ENCODE assay signal across 12 mouse cellular contexts in the genomic region with DNA sequence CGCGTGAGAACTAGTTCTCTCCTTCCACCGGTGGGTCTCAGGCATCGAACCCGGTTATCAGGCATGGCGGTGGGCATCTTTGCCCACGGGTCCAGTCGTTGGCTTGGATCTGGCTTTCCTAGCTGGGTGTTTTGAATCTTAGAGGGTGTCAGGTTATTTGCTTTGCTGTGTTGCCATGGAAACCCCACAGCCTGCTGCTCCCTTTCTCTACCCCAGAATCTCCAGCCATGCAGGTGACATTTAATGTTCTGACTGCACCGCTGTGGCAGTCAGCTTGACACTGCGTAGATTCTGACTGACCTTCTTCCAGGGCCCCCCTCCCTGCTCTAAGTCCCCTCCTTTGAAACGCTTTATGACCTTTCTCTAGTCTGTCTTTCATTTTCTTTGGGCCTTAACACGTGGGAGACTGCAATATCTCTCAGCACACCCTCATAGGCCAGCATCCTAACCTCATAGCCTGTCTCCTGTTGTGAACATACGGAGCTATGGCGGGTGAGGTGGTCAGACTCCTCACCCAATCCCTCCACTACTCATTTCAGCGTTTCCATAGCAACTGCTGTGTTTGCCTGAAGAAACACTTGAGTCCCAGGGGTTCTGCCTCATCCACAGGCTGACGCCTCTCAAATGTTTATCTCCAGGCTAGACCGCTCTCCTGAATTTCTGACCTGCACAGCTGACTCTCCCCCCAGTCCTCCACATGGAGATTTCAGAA. TPM values are rescaled to one million over a fixed set of nuclear protein-coding genes. Genes with fewer than 3 reads are reported as not detected.
DNase-seq lines count a peak whose midpoint lies in the region; ATAC-seq and TF ChIP-seq lines count a peak whose summit lies in the region.
"Had no signal": no experiment of that assay in that cellular context is flagged by ENCODE, and none has a peak within 500 bp of the region (broad histone marks: within the 10 kb centered on the region; RNA-seq: fewer than 3 reads in every experiment).

No protein-coding gene starts in this region.

- no peak overlapping the region for H3K4me3 ChIP-seq in lung, embryonic 14.5 days (ENCODE audit: low read depth, low read length)
- no peak overlapping the region for H3K4me3 ChIP-seq in lung, adult 2 months (replicated peaks; ENCODE audit: extremely low read depth, low read depth, low read length)
- H3K4me3 ChIP-seq in forebrain, embryonic 14.5 days (ENCODE audit: low read depth, low read length) = no peak overlapping the region
- H3K4me3 ChIP-seq in left cerebral cortex, adult 2 months = no peak overlapping the region
- H3K4me3 ChIP-seq: heart, embryonic 15.5 days; limb, embryonic 13.5 days had no signal

- TF ChIP-seq CTCF in lung, embryonic 14.5 days (IDR thresholded peaks at IDR 0.05; ENCODE audit: low read depth) = no peak
- no peak for TF ChIP-seq CTCF in lung, adult 2 months (IDR thresholded peaks at IDR 0.05; ENCODE audit: insufficient read depth, low read length)
- TF ChIP-seq CTCF in left cerebral cortex, adult 2 months (IDR thresholded peaks at IDR 0.05) = no peak

- intact Hi-C loops in left cerebral cortex, adult 2 months (cut with DNase I) = no loop called here

- DNase-seq in lung, embryonic 14.5 days = peak; percentile 13
- no peak for DNase-seq in lung, adult 2 months
- peak; percentile 62 for DNase-seq in forebrain, embryonic 14.5 days (ENCODE audit: low spot score)
- peak; percentile 21 to 31 for DNase-seq in left cerebral cortex, adult 2 months (ENCODE audit: extremely low spot score in 1 of 2, low spot score in 2 of 2)
- peak; percentile 25 to 34 for DNase-seq in right cerebral cortex, adult 2 months (ENCODE audit: low spot score in 2 of 2)
- no peak for DNase-seq in gastrocnemius, adult 8-10 months (ENCODE audit: low spot score in 2 of 2)
- DNase-seq in thymus, postnatal 14 days = no peak
- DNase-seq: cerebellum, adult 2 months; kidney, adult 9 months had no signal

- H3K9ac ChIP-seq in lung, embryonic 14.5 days = no peak overlapping the region
- H3K9ac ChIP-seq in forebrain, embryonic 14.5 days (ENCODE audit: low read length) = no peak overlapping the region
- H3K9ac ChIP-seq: heart, embryonic 15.5 days; limb, embryonic 13.5 days had no signal

- H3K4me2 ChIP-seq in lung, embryonic 14.5 days = no peak overlapping the region
- no peak overlapping the region for H3K4me2 ChIP-seq in forebrain, embryonic 14.5 days (ENCODE audit: low read length)
- H3K4me2 ChIP-seq: heart, embryonic 15.5 days; limb, embryonic 13.5 days had no signal

- no peak for TF ChIP-seq POLR2A in lung, adult 2 months (IDR thresholded peaks at IDR 0.05; ENCODE audit: borderline replicate concordance, extremely low read depth, low read depth, low read length)

- no peak overlapping the region for H3K27ac ChIP-seq in lung, embryonic 14.5 days (ENCODE audit: low read depth)
- H3K27ac ChIP-seq in forebrain, embryonic 14.5 days (ENCODE audit: low read depth, low read length) = peak overlapping the region; percentile 55
- H3K27ac ChIP-seq in left cerebral cortex, adult 2 months = 0 out of 2 replicates have a peak overlapping the region, but pooled peaks have one; percentile 30
- H3K27ac ChIP-seq: heart, embryonic 15.5 days; limb, embryonic 13.5 days had no signal

- no peaks in the 10 kb centered on the region for H3K9me3 ChIP-seq in lung, embryonic 14.5 days (ENCODE audit: low read depth, low read length)
- no peaks in the 10 kb centered on the region for H3K9me3 ChIP-seq in forebrain, embryonic 14.5 days (replicated peaks; ENCODE audit: control insufficient read depth, low read length)
- H3K9me3 ChIP-seq: heart, embryonic 15.5 days; limb, embryonic 13.5 days had no signal

- no peaks in the 10 kb centered on the region for H3K36me3 ChIP-seq in lung, embryonic 14.5 days (ENCODE audit: insufficient read depth)
- H3K36me3 ChIP-seq in forebrain, embryonic 14.5 days (ENCODE audit: control insufficient read depth, insufficient read depth, low read length) = no peaks in the 10 kb centered on the region
- H3K36me3 ChIP-seq: heart, embryonic 15.5 days; limb, embryonic 13.5 days had no signal

- H3K4me1 ChIP-seq in lung, embryonic 14.5 days (ENCODE audit: insufficient read depth) = no peaks in the 10 kb centered on the region
- H3K4me1 ChIP-seq in lung, adult 2 months (ENCODE audit: control insufficient read depth, insufficient read depth, low read length) = no peaks in the 10 kb centered on the region
- peaks cover 2% of the 10 kb centered on the region; the same call in 1 of the 2 replicates for H3K4me1 ChIP-seq in forebrain, embryonic 14.5 days (ENCODE audit: control insufficient read depth, insufficient read depth, low read length)
- H3K4me1 ChIP-seq: heart, embryonic 15.5 days had no signal

- no peaks in the 10 kb centered on the region for H3K27me3 ChIP-seq in lung, embryonic 14.5 days (ENCODE audit: insufficient read depth, low read length)
- no peaks in the 10 kb centered on the region for H3K27me3 ChIP-seq in forebrain, embryonic 14.5 days (replicated peaks; ENCODE audit: control insufficient read depth, insufficient read depth, low read length)
- H3K27me3 ChIP-seq: heart, embryonic 15.5 days; limb, embryonic 13.5 days had no signal

- ATAC-seq in lung, embryonic 14.5 days (ENCODE audit: insufficient read depth) = no peak
- no peak for ATAC-seq in forebrain, embryonic 14.5 days

- WGBS in lung, embryonic 14.5 days = 50% methylated on average over 17 of the region's 17 CpGs
- WGBS in lung, adult 2 months = 65% methylated on average over 17 of the region's 17 CpGs
- WGBS in forebrain, embryonic 14.5 days = 64% methylated on average over 17 of the region's 17 CpGs

RNA-seq across cellular contexts. Expression of a gene that starts 16.2 kb away (rescaled TPM):
- not detected in 2 replicates for polyA plus RNA-seq in lung, embryonic 14.5 days (2014; fragmentation: Nextera tagmentation; extraction: Ambion mirVana)
- polyA plus RNA-seq in lung, adult 2 months (2012; rRNA removed) = 0.71 and 1.00 TPM in 2 replicates
- polyA plus RNA-seq in forebrain, embryonic 14.5 days (2014; fragmentation: Nextera tagmentation; extraction: Ambion mirVana) = not detected in 2 replicates
- total RNA-seq in left cerebral cortex, adult 2 months (2021) = not detected
- under 1 TPM in 1 of 4 experiments, not detected in 3; 0.59 TPM for total RNA-seq in gastrocnemius, adult 8-10 months (2022)
- polyA plus RNA-seq: cerebellum, adult 2 months; limb, embryonic 13.5 days had no signal

RNA-seq across cellular contexts. Expression of a gene that starts 33.1 kb away (rescaled TPM):
- polyA plus RNA-seq in lung, embryonic 14.5 days (2014; fragmentation: Nextera tagmentation; extraction: Ambion mirVana) = 0.27 TPM in 1 of 2 replicates, not detected in the other
- polyA plus RNA-seq in lung, adult 2 months (2012; rRNA removed) = 11.9 and 17.1 TPM in 2 replicates
- not detected in 2 replicates for polyA plus RNA-seq in forebrain, embryonic 14.5 days (2014; fragmentation: Nextera tagmentation; extraction: Ambion mirVana)
- under 1 TPM in 1 of 2 experiments, not detected in 1; 0.40 TPM for total RNA-seq in left cerebral cortex, adult 2 months (2021)
- total RNA-seq in gastrocnemius, adult 8-10 months (2022) = not detected
- polyA plus RNA-seq: cerebellum, adult 2 months; limb, embryonic 13.5 days; thymus, postnatal 0 days had no signal

RNA-seq across cellular contexts. Expression of a gene that starts 44.5 kb away (rescaled TPM):
- polyA plus RNA-seq in lung, embryonic 14.5 days (2014; fragmentation: Nextera tagmentation; extraction: Ambion mirVana) = 5.4 and 6.3 TPM in 2 replicates
- 5.9 TPM in 2 replicates for polyA plus RNA-seq in lung, adult 2 months (2012; rRNA removed)
- 0.79 and 1.3 TPM in 2 replicates for polyA plus RNA-seq in forebrain, embryonic 14.5 days (2014; fragmentation: Nextera tagmentation; extraction: Ambion mirVana)
- under 1 TPM; 0.23 to 0.81 TPM for total RNA-seq in left cerebral cortex, adult 2 months (2021)
- total RNA-seq in gastrocnemius, adult 8-10 months (2022) = not detected

Comparison
In these comparisons a context has a peak if more than half of its experiments do, and no peak if none do; other contexts are left out.
1. DNase-seq: peak in lung, embryonic 14.5 days (single experiment), forebrain, embryonic 14.5 days (single experiment), left cerebral cortex, adult 2 months (2 of 2) and right cerebral cortex, adult 2 months (2 of 2); none in lung, adult 2 months (single experiment), gastrocnemius, adult 8-10 months (0 of 2) and thymus, postnatal 14 days (single experiment).
2. RNA of a gene that starts 33.1 kb away (polyA plus RNA-seq): 11.9 to 17.1 TPM in lung, adult 2 months; 0.27 TPM in lung, embryonic 14.5 days and not detected in forebrain, embryonic 14.5 days; every median in the first group is over 10 times any median in the second.